Mouse (Mus musculus) E14TG2a.4 (cell line): ENCODE results near the gene Tmem52b.

ENCODE experiments used
- CTCF ChIP-seq: conservative IDR thresholded peaks from 2 replicates; pipeline ENCODE4 v1.5.1; 2014; ENCODE audit warnings: low read length
- NANOG ChIP-seq: IDR thresholded peaks from 2 replicates; pipeline ENCODE4 v1.6.1; 2014; ENCODE audit warnings: borderline replicate concordance, low read length, mixed read lengths
- POU5F1 ChIP-seq: IDR thresholded peaks from 2 replicates; pipeline ENCODE4 v1.6.1; 2014; ENCODE audit warnings: low read length, borderline replicate concordance

DNA sequence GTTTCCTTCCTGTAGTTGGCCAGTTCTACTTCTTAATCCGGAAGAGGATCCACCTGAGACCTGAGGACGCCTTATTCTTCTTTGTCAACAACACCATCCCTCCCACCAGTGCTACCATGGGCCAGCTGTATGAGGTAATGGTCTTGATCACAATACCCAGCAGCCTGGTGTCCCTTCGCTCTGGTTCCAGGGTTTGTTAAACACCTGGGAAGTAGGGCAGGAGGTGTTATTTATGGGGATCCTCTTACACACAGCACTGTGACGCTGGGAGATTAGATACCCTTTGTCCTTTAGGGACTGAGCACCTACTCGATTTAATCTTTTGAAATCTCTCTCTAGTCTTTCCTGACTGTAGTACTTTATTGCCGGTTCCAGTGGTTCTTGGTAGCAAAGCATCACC, 26.2 kb downstream of the Tmem52b start:
- TF ChIP-seq CTCF, result no peak
- no peak for TF ChIP-seq POU5F1
- TF ChIP-seq NANOG, result no peak
